Mouse (Mus musculus): Measurements from ENCODE around the gene Mad1l1. TPM values are rescaled to one million over a fixed set of nuclear protein-coding genes. Genes with fewer than 3 reads are reported as not detected.

Mad1l1 gene
- polyA plus RNA-seq, 1 experiment from 2014 or later, result 25.0 TPM

GRCm38 (mm10) chr5:140163947-140164346, 157.4 kb downstream of the Mad1l1 start:
- no peaks in the 10 kb centered on the region; the same call in 1 of the 2 replicates for H3K36me3 ChIP-seq (ENCODE audit: control insufficient read depth, insufficient read depth, low read length)
- H3K4me1 ChIP-seq (ENCODE audit: control insufficient read depth, insufficient read depth, low read length), result no peaks in the 10 kb centered on the region
- H3K9me3 ChIP-seq (replicated peaks; ENCODE audit: control insufficient read depth, low read length), result no peaks in the 10 kb centered on the region
- no peak overlapping the region for H3K9ac ChIP-seq (ENCODE audit: low read depth, low read length)
- H3K27me3 ChIP-seq (ENCODE audit: control insufficient read depth, insufficient read depth, low read length), result no peaks in the 10 kb centered on the region
- no peak overlapping the region for H3K27ac ChIP-seq (ENCODE audit: low read depth, low read length)
- 80% methylated on average over 6 of the region's 6 CpGs for WGBS (ENCODE audit: insufficient replicate concordance)
- H3K4me2 ChIP-seq, result no peak overlapping the region
- H3K4me3 ChIP-seq (ENCODE audit: low read depth, low read length), result no peak overlapping the region
- ATAC-seq (replicated peaks; ENCODE audit: insufficient number of reproducible peaks, low FRiP score, low TSS enrichment), result no peak

GRCm38 (mm10) chr5:140162071-140162845, 159.1 kb downstream of the Mad1l1 start:
- ATAC-seq (replicated peaks; ENCODE audit: insufficient number of reproducible peaks, low FRiP score, low TSS enrichment), result no peak
- 79% methylated on average over 6 of the region's 6 CpGs for WGBS (ENCODE audit: insufficient replicate concordance)

GRCm38 (mm10) chr5:140159007-140159406, 162.3 kb downstream of the Mad1l1 start:
- no peak for ATAC-seq (replicated peaks; ENCODE audit: insufficient number of reproducible peaks, low FRiP score, low TSS enrichment)
- WGBS (ENCODE audit: insufficient replicate concordance), result 84% methylated on average over 4 of the region's 4 CpGs
- Histone ChIP-seq H3K27me3 (ENCODE audit: control insufficient read depth, insufficient read depth, low read length) (no peaks in the 10 kb centered on the region), H3K4me1 (ENCODE audit: control insufficient read depth, insufficient read depth, low read length) (peaks cover 11% of the 10 kb centered on the region), H3K4me3 (ENCODE audit: low read depth, low read length) (no peak overlapping the region), H3K9me3 (replicated peaks; ENCODE audit: control insufficient read depth, low read length) (no peaks in the 10 kb centered on the region), H3K9ac (ENCODE audit: low read depth, low read length) (no peak overlapping the region), H3K4me2 (no peak overlapping the region), H3K27ac (ENCODE audit: low read depth, low read length) (no peak overlapping the region), H3K36me3 (ENCODE audit: control insufficient read depth, insufficient read depth, low read length) (no peaks in the 10 kb centered on the region)

More at GRCm38 (mm10) chr5:140162071-140162845, 159.1 kb downstream of the Mad1l1 start:
- Histone ChIP-seq H3K27me3 (ENCODE audit: control insufficient read depth, insufficient read depth, low read length) (no peaks in the 10 kb centered on the region), H3K9me3 (replicated peaks; ENCODE audit: control insufficient read depth, low read length) (no peaks in the 10 kb centered on the region), H3K4me3 (ENCODE audit: low read depth, low read length) (no peak overlapping the region), H3K27ac (ENCODE audit: low read depth, low read length) (no peak overlapping the region), H3K36me3 (ENCODE audit: control insufficient read depth, insufficient read depth, low read length) (no peaks in the 10 kb centered on the region; the same call in 1 of the 2 replicates), H3K4me2 (no peak overlapping the region), H3K4me1 (ENCODE audit: control insufficient read depth, insufficient read depth, low read length) (peaks cover 3% of the 10 kb centered on the region; the same call in 1 of the 2 replicates), H3K9ac (ENCODE audit: low read depth, low read length) (no peak overlapping the region)

- Histone ChIP-seq H3K4me1 (ENCODE audit: control insufficient read depth, insufficient read depth, low read length) (peaks cover 11% of the 10 kb centered on the region), H3K27me3 (ENCODE audit: control insufficient read depth, insufficient read depth, low read length) (no peaks in the 10 kb centered on the region), H3K4me3 (ENCODE audit: low read depth, low read length) (no peak overlapping the region), H3K9me3 (replicated peaks; ENCODE audit: control insufficient read depth, low read length) (no peaks in the 10 kb centered on the region), H3K36me3 (ENCODE audit: control insufficient read depth, insufficient read depth, low read length) (no peaks in the 10 kb centered on the region), H3K4me2 (no peak overlapping the region), H3K9ac (ENCODE audit: low read depth, low read length) (no peak overlapping the region), H3K27ac (ENCODE audit: low read depth, low read length) (no peak overlapping the region)
- ATAC-seq (replicated peaks; ENCODE audit: insufficient number of reproducible peaks, low FRiP score, low TSS enrichment), result no peak
- 86% methylated on average over 1 of the region's 1 CpGs for WGBS (ENCODE audit: insufficient replicate concordance)
Observed at GRCm38 (mm10) chr5:140157886-140158627, 163.3 kb downstream of the Mad1l1 start.

- 92% methylated on average over 3 of the region's 3 CpGs for WGBS (ENCODE audit: insufficient replicate concordance)
- no peak overlapping the region for H3K4me3 ChIP-seq (ENCODE audit: low read depth, low read length)
Observed at GRCm38 (mm10) chr5:140154166-140154565, 167.2 kb downstream of the Mad1l1 start.

GRCm38 (mm10) chr5:140151871-140152270, 169.5 kb downstream of the Mad1l1 start:
- H3K36me3 ChIP-seq (ENCODE audit: control insufficient read depth, insufficient read depth, low read length), result no peaks in the 10 kb centered on the region
- H3K4me1 ChIP-seq (ENCODE audit: control insufficient read depth, insufficient read depth, low read length), result peaks cover 9% of the 10 kb centered on the region
- H3K9ac ChIP-seq (ENCODE audit: low read depth, low read length), result no peak overlapping the region
- 68% methylated on average over 2 of the region's 2 CpGs for WGBS (ENCODE audit: insufficient replicate concordance)
- H3K9me3 ChIP-seq (replicated peaks; ENCODE audit: control insufficient read depth, low read length), result no peaks in the 10 kb centered on the region
- H3K4me2 ChIP-seq, result no peak overlapping the region
- H3K27me3 ChIP-seq (ENCODE audit: control insufficient read depth, insufficient read depth, low read length), result no peaks in the 10 kb centered on the region
- no peak for ATAC-seq (replicated peaks; ENCODE audit: insufficient number of reproducible peaks, low FRiP score, low TSS enrichment)
- no peak overlapping the region for H3K4me3 ChIP-seq (ENCODE audit: low read depth, low read length)
- peak overlapping the region; percentile 24 for H3K27ac ChIP-seq (ENCODE audit: low read depth, low read length)

More at GRCm38 (mm10) chr5:140154166-140154565, 167.2 kb downstream of the Mad1l1 start:
- Histone ChIP-seq H3K4me2 (no peak overlapping the region), H3K36me3 (ENCODE audit: control insufficient read depth, insufficient read depth, low read length) (no peaks in the 10 kb centered on the region), H3K27ac (ENCODE audit: low read depth, low read length) (no peak overlapping the region), H3K4me1 (ENCODE audit: control insufficient read depth, insufficient read depth, low read length) (peaks cover 15% of the 10 kb centered on the region), H3K9me3 (replicated peaks; ENCODE audit: control insufficient read depth, low read length) (no peaks in the 10 kb centered on the region), H3K27me3 (ENCODE audit: control insufficient read depth, insufficient read depth, low read length) (no peaks in the 10 kb centered on the region), H3K9ac (ENCODE audit: low read depth, low read length) (no peak overlapping the region)
- ATAC-seq (replicated peaks; ENCODE audit: insufficient number of reproducible peaks, low FRiP score, low TSS enrichment), result no peak

GRCm38 (mm10) chr5:140151180-140151579, 170.2 kb downstream of the Mad1l1 start:
- H3K27me3 ChIP-seq (ENCODE audit: control insufficient read depth, insufficient read depth, low read length), result no peaks in the 10 kb centered on the region

GRCm38 (mm10) chr5:140150694-140151093, 170.7 kb downstream of the Mad1l1 start:
- no peak for ATAC-seq (replicated peaks; ENCODE audit: insufficient number of reproducible peaks, low FRiP score, low TSS enrichment)
- no peak overlapping the region for H3K4me3 ChIP-seq (ENCODE audit: low read depth, low read length)
- no peak overlapping the region for H3K9ac ChIP-seq (ENCODE audit: low read depth, low read length)
- H3K27me3 ChIP-seq (ENCODE audit: control insufficient read depth, insufficient read depth, low read length), result no peaks in the 10 kb centered on the region
- H3K4me1 ChIP-seq (ENCODE audit: control insufficient read depth, insufficient read depth, low read length), result peaks cover 3% of the 10 kb centered on the region; the same call in 1 of the 2 replicates
- 77% methylated on average over 2 of the region's 2 CpGs for WGBS (ENCODE audit: insufficient replicate concordance)
- no peak overlapping the region for H3K4me2 ChIP-seq
- no peak overlapping the region for H3K27ac ChIP-seq (ENCODE audit: low read depth, low read length)
- H3K9me3 ChIP-seq (replicated peaks; ENCODE audit: control insufficient read depth, low read length), result no peaks in the 10 kb centered on the region
- H3K36me3 ChIP-seq (ENCODE audit: control insufficient read depth, insufficient read depth, low read length), result no peaks in the 10 kb centered on the region

More at GRCm38 (mm10) chr5:140151180-140151579, 170.2 kb downstream of the Mad1l1 start:
- H3K4me1 ChIP-seq (ENCODE audit: control insufficient read depth, insufficient read depth, low read length), result peaks cover 3% of the 10 kb centered on the region; the same call in 1 of the 2 replicates
- no peak overlapping the region for H3K9ac ChIP-seq (ENCODE audit: low read depth, low read length)
- no peak overlapping the region for H3K4me2 ChIP-seq
- 24% methylated on average over 2 of the region's 2 CpGs for WGBS (ENCODE audit: insufficient replicate concordance)
- H3K27ac ChIP-seq (ENCODE audit: low read depth, low read length), result peak overlapping the region; percentile 36; the same call in 1 of the 2 replicates
- no peaks in the 10 kb centered on the region for H3K36me3 ChIP-seq (ENCODE audit: control insufficient read depth, insufficient read depth, low read length)
- H3K9me3 ChIP-seq (replicated peaks; ENCODE audit: control insufficient read depth, low read length), result no peaks in the 10 kb centered on the region
- no peak for ATAC-seq (replicated peaks; ENCODE audit: insufficient number of reproducible peaks, low FRiP score, low TSS enrichment)
- H3K4me3 ChIP-seq (ENCODE audit: low read depth, low read length), result no peak overlapping the region

All from heart, embryonic 11.5 days (tissue).